Mouse (Mus musculus) heart, embryonic 14.5 days (tissue): ENCODE results near the gene Dgke. TPM values are rescaled to one million over a fixed set of nuclear protein-coding genes. Genes with fewer than 3 reads are reported as not detected.

Experiments
- ATAC-seq: fragments of 200-750 bp; cut with Nextera tagmentation; 2 replicates; pipeline ENCODE4 v1.8.0; 2017; ENCODE audit warnings: low read depth, moderate TSS enrichment; ENCODE audit not compliant: insufficient number of reproducible peaks, insufficient read depth, low FRiP score
- H3K27ac ChIP-seq, 2 experiments: fragments of 200-500 bp in 1 of 2; fragments of 300-500 bp in 1 of 2; sonication (generic) in 1 of 2; replicated peaks in 1 of 2; 2 replicates each; pipeline ENCODE4 v1.5.1; 2012 to 2014; ENCODE audit warnings: low read depth in 2 of 2, low read length in 2 of 2, control low read depth in 1 of 2, mild to moderate bottlenecking in 1 of 2, mixed read lengths in 1 of 2; ENCODE audit not compliant: control insufficient read depth in 1 of 2, insufficient read depth in 1 of 2
- H3K27me3 ChIP-seq: fragments of 300-500 bp; sonication (generic); 2 replicates; pipeline ENCODE4 v1.6.1; 2014; ENCODE audit warnings: mild to moderate bottlenecking, low read length, control low read depth; ENCODE audit not compliant: control insufficient read depth, insufficient read depth
- H3K36me3 ChIP-seq: fragments of 300-500 bp; sonication (generic); 2 replicates; pipeline ENCODE4 v1.6.1; 2014; ENCODE audit warnings: mild to moderate bottlenecking, control low read depth, low read length, mixed read lengths; ENCODE audit not compliant: control insufficient read depth, insufficient read depth
- H3K4me1 ChIP-seq, 2 experiments: fragments of 200-500 bp in 1 of 2; fragments of 300-500 bp in 1 of 2; sonication (generic) in 1 of 2; 2 replicates each; pipeline ENCODE4 v1.6.1; 2012 to 2014; ENCODE audit warnings: low read length in 2 of 2, control low read depth in 1 of 2, mixed read lengths in 1 of 2; ENCODE audit not compliant: control insufficient read depth in 2 of 2, insufficient read depth in 2 of 2
- H3K4me2 ChIP-seq: fragments of 300-500 bp; sonication (generic); 2 replicates; pipeline ENCODE4 v1.6.1; 2014; ENCODE audit warnings: mild to moderate bottlenecking, low read length
- H3K4me3 ChIP-seq, 2 experiments: fragments of 200-500 bp in 1 of 2; fragments of 300-500 bp in 1 of 2; sonication (generic) in 1 of 2; 2 replicates each; pipeline ENCODE4 v1.5.1; 2012 to 2014; ENCODE audit warnings: low read length in 2 of 2, mild to moderate bottlenecking in 2 of 2, control low read depth in 1 of 2, low read depth in 1 of 2, moderate library complexity in 1 of 2; ENCODE audit not compliant: control insufficient read depth in 1 of 2, insufficient read depth in 1 of 2
- H3K9ac ChIP-seq: fragments of 300-500 bp; sonication (generic); 2 replicates; pipeline ENCODE4 v1.6.1; 2014; ENCODE audit warnings: mild to moderate bottlenecking, low read length
- H3K9me3 ChIP-seq: fragments of 300-500 bp; sonication (generic); 2 replicates; pipeline ENCODE4 v1.6.1; 2016; ENCODE audit warnings: low read length, control low read depth; ENCODE audit not compliant: control insufficient read depth
- WGBS: fragments of 180-500 bp; shearing (Covaris S2); extraction: QIAGEN DNeasy Blood & Tissue Kit; methylation state at CpG from one replicate; pipeline ENCODE4 v1.1.7; 2014; 5-methylcytosine and 5-hydroxymethylcytosine counted together
- polyA plus RNA-seq: library from polyadenylated mRNA; unstranded; fragments of >200 nt; fragmentation: Nextera tagmentation; extraction: Ambion mirVana; gene quantifications from 2 replicates; pipeline ENCODE4 v1.2.1, GENCODE M21; 2014

Dgke gene
- polyA plus RNA-seq, 1 experiment from 2014 or later = 6.7 TPM

DNA sequence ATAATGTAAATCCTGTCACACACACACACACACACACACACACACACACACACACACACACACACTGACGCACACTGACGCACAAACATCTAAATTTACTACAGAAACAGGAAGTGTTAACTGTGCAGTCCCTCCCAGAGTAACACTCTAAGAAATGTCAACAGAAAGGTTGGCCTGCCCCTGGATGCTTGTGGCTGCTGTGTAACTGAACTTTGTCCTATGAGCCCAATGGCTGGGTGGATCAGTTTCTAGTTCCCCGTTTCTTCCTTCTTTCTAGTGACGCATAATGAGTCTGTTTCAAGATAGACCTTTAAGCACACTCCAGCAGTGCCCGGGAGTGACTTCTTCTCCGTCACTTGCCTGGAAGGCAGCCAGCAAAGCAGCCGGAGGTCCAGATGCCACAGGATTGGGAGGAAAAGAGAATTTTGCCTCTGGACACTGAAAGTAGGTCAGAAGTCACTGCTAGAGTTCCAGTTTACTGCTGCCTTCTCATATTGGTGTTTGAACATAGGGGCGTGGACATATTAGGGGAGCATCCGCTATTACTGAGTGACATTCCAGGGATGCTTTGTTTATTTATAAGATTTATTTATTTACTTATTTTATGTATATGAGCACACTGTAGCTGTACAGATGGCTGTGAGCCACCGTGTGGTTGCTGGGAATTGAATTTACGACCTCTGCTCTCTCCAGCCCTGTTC lies 42.3 kb downstream of the Dgke start:
- H3K36me3 ChIP-seq = 0 out of 2 replicates have a peak, but pooled peaks cover 2% of the 10 kb centered on the region
- peak; percentile 34; the same call in 1 of the 2 replicates for ATAC-seq
- H3K9me3 ChIP-seq = no peaks in the 10 kb centered on the region
- peak overlapping the region; percentile 18; the same call in 1 of the 2 replicates for H3K4me2 ChIP-seq
- 42% methylated on average over 11 of the region's 11 CpGs for WGBS
- peaks cover 22 to 39% of the 10 kb centered on the region in 2 experiments for H3K4me1 ChIP-seq
- no peak overlapping the region for H3K9ac ChIP-seq
- no peak overlapping the region for H3K4me3 ChIP-seq
- H3K27ac ChIP-seq = peak overlapping the region; percentile 62 to 65
- no peaks in the 10 kb centered on the region for H3K27me3 ChIP-seq

DNA sequence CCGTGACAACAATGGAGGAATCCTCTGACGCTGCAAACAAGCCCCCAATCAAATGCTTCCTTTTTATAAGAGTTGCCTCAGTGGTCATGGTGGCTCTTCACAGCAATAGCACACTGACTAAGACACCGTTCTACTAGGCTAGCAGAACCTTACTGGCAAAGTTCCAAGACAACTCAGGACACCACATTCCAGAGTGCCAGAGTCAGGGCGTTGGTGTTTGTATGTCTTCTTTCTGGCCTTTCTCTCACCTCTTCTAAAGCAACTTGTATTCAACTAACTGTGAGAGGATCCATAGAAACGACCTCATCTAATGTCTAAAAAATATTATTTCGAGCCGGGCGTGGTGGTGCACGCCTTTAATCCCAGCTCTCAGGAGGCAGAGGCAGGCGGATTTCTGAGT lies 43.2 kb downstream of the Dgke start:
- H3K36me3 ChIP-seq = peaks cover 10% of the 10 kb centered on the region; the same call in 1 of the 2 replicates
- H3K27me3 ChIP-seq = no peaks in the 10 kb centered on the region
- H3K9me3 ChIP-seq = no peaks in the 10 kb centered on the region
- peak overlapping the region; percentile 34 to 65; a peak in 2 of 4 replicates for H3K27ac ChIP-seq
- H3K4me1 ChIP-seq = peaks cover 21 to 30% of the 10 kb centered on the region in 2 experiments
- H3K9ac ChIP-seq = no peak overlapping the region
- WGBS = 56% methylated on average over 10 of the region's 10 CpGs
- no peak overlapping the region for H3K4me3 ChIP-seq
- ATAC-seq = no peak
- no peak overlapping the region for H3K4me2 ChIP-seq

DNA sequence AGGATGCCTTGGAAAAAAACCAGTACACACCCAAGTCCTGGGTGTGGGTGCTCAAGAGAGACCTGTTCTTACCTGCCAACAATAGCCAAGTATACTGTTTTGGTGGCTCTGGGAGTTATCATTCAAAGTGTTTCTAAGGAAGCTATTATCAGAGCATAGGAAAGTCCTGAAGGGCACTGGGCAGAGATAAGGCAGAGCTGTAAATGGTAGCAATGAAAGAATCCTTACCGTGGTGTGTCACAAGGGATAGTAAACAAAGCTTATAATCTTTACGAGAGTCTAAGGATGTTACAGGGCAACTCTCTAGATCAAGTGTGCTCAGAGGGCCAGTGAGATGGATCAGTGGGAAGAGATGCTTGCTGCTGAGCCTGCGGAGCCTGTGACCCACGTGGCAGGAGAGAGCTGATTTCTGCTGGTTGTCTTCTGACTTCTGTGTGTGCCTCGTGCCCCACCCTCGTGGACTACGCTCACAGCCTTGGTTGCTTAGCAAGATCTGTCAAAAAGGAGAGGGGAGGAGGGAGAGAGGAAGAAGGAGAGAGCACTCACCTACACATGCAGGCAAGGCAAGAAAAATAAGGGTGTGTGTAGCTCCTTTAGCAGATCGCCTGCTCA lies 44.4 kb downstream of the Dgke start:
- Histone ChIP-seq H3K9me3 (no peaks in the 10 kb centered on the region), H3K9ac (no peak overlapping the region), H3K4me2 (no peak overlapping the region), H3K27me3 (no peaks in the 10 kb centered on the region), H3K4me1 (peaks cover 18 to 26% of the 10 kb centered on the region in 2 experiments), H3K4me3 (no peak overlapping the region), H3K27ac (no peak overlapping the region), H3K36me3 (peaks cover 22% of the 10 kb centered on the region)
- WGBS = 36% methylated on average over 8 of the region's 8 CpGs
- ATAC-seq = no peak

GRCm38 (mm10) chr11:89021687-89022086 lies 45.0 kb downstream of the Dgke start:
- Histone ChIP-seq H3K4me2 (no peak overlapping the region), H3K4me1 (peaks cover 18 to 26% of the 10 kb centered on the region in 2 experiments), H3K27me3 (no peaks in the 10 kb centered on the region), H3K27ac (no peak overlapping the region), H3K36me3 (peaks cover 28% of the 10 kb centered on the region), H3K9me3 (no peaks in the 10 kb centered on the region), H3K4me3 (no peak overlapping the region), H3K9ac (no peak overlapping the region)
- ATAC-seq = no peak
- WGBS = 54% methylated on average over 7 of the region's 7 CpGs

GRCm38 (mm10) chr11:89020681-89021305 lies 45.9 kb downstream of the Dgke start:
- peaks cover 18 to 26% of the 10 kb centered on the region in 2 experiments for H3K4me1 ChIP-seq
- ATAC-seq = no peak
- H3K36me3 ChIP-seq = peaks cover 36% of the 10 kb centered on the region
- 45% methylated on average over 9 of the region's 9 CpGs for WGBS
- H3K27ac ChIP-seq = no peak overlapping the region
- H3K9me3 ChIP-seq = no peaks in the 10 kb centered on the region
- no peak overlapping the region for H3K9ac ChIP-seq
- H3K4me2 ChIP-seq = no peak overlapping the region
- no peak overlapping the region for H3K4me3 ChIP-seq
- H3K27me3 ChIP-seq = no peaks in the 10 kb centered on the region

GRCm38 (mm10) chr11:89017514-89018182 lies 49.0 kb downstream of the Dgke start:
- Histone ChIP-seq H3K27ac (no peak overlapping the region), H3K9me3 (no peaks in the 10 kb centered on the region), H3K27me3 (no peaks in the 10 kb centered on the region), H3K4me3 (no peak overlapping the region), H3K4me1 (peaks cover 10 to 12% of the 10 kb centered on the region in 2 experiments), H3K4me2 (no peak overlapping the region), H3K9ac (no peak overlapping the region), H3K36me3 (peaks cover 66% of the 10 kb centered on the region)
- 70% methylated on average over 9 of the region's 9 CpGs for WGBS
- no peak for ATAC-seq

GRCm38 (mm10) chr11:89012241-89012640 lies 54.4 kb downstream of the Dgke start:
- 84% methylated on average over 5 of the region's 5 CpGs for WGBS

More at GRCm38 (mm10) chr11:89012241-89012640, 54.4 kb downstream of the Dgke start:
- Histone ChIP-seq H3K27me3 (no peaks in the 10 kb centered on the region), H3K4me3 (no peak overlapping the region), H3K9me3 (no peaks in the 10 kb centered on the region), H3K9ac (no peak overlapping the region), H3K4me1 (no peaks in the 10 kb centered on the region), H3K4me2 (no peak overlapping the region), H3K36me3 (peaks cover 92% of the 10 kb centered on the region), H3K27ac (no peak overlapping the region)
- no peak for ATAC-seq
